Mouse (Mus musculus): ENCODE results near the gene Epha7. TPM values are rescaled to one million over a fixed set of nuclear protein-coding genes. Genes with fewer than 3 reads are reported as not detected.

Gene Epha7
- polyA plus RNA-seq, 1 experiment from 2014 or later, result 74.3 TPM

DNA sequence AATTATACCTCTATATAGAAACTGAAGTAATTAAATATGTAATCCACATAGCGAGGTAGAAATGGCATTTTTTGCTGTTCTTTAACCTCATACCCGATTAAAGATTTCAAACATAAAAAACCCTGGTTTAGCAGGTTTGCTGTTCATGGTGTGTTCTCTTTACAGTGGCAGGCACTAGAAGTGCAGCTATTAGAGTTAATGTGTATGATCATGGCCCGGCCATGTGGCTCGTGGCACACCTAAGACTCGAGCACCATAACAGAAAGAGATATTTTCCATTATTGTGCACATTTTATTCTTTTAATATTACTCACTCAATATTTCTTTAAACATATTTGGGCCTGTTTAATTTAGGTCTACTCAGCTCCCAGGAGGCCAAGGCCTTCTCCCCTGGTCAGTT, 76.7 kb downstream of the Epha7 start:
- no peak overlapping the region for H3K9ac ChIP-seq (ENCODE audit: low read length)
- no peaks in the 10 kb centered on the region for H3K9me3 ChIP-seq (ENCODE audit: control insufficient read depth, low read length)
- no peaks in the 10 kb centered on the region for H3K4me1 ChIP-seq (ENCODE audit: control insufficient read depth, insufficient read depth, low read length)
- H3K27me3 ChIP-seq (ENCODE audit: control insufficient read depth, insufficient read depth, low read length), result no peaks in the 10 kb centered on the region
- no peak overlapping the region for H3K27ac ChIP-seq (ENCODE audit: low read depth, low read length)
- H3K36me3 ChIP-seq (ENCODE audit: control insufficient read depth, insufficient read depth, low read length), result no peaks in the 10 kb centered on the region
- no peak for ATAC-seq (ENCODE audit: low FRiP score)
- no peak for DNase-seq (ENCODE audit: low spot score, missing footprints)
- no peak overlapping the region for H3K4me2 ChIP-seq
- WGBS, result 93% methylated on average over 5 of the region's 5 CpGs
- no peak overlapping the region for H3K4me3 ChIP-seq (ENCODE audit: low read depth, low read length)

GRCm38 (mm10) chr4:28890102-28890501, 77.2 kb downstream of the Epha7 start:
- 79% methylated on average over 3 of the region's 3 CpGs for WGBS
- no peak overlapping the region for H3K4me2 ChIP-seq
- H3K27ac ChIP-seq (ENCODE audit: low read depth, low read length), result no peak overlapping the region

GRCm38 (mm10) chr4:28895480-28895879, 82.5 kb downstream of the Epha7 start:
- Histone ChIP-seq H3K9ac (ENCODE audit: low read length) (no peak overlapping the region), H3K36me3 (ENCODE audit: control insufficient read depth, insufficient read depth, low read length) (no peaks in the 10 kb centered on the region), H3K27me3 (ENCODE audit: control insufficient read depth, insufficient read depth, low read length) (no peaks in the 10 kb centered on the region), H3K4me3 (ENCODE audit: low read depth, low read length) (no peak overlapping the region), H3K27ac (ENCODE audit: low read depth, low read length) (no peak overlapping the region), H3K9me3 (ENCODE audit: control insufficient read depth, low read length) (no peaks in the 10 kb centered on the region), H3K4me2 (no peak overlapping the region), H3K4me1 (ENCODE audit: control insufficient read depth, insufficient read depth, low read length) (no peaks in the 10 kb centered on the region)
- DNase-seq (ENCODE audit: low spot score, missing footprints) (no peak), ATAC-seq (ENCODE audit: low FRiP score) (no peak)
- WGBS, result 91% methylated on average over 7 of the region's 7 CpGs

More at GRCm38 (mm10) chr4:28890102-28890501, 77.2 kb downstream of the Epha7 start:
- no peak overlapping the region for H3K4me3 ChIP-seq (ENCODE audit: low read depth, low read length)
- ATAC-seq (ENCODE audit: low FRiP score), result no peak
- no peak overlapping the region for H3K9ac ChIP-seq (ENCODE audit: low read length)
- H3K9me3 ChIP-seq (ENCODE audit: control insufficient read depth, low read length), result no peaks in the 10 kb centered on the region
- DNase-seq (ENCODE audit: low spot score, missing footprints), result no peak
- H3K4me1 ChIP-seq (ENCODE audit: control insufficient read depth, insufficient read depth, low read length), result no peaks in the 10 kb centered on the region
- H3K36me3 ChIP-seq (ENCODE audit: control insufficient read depth, insufficient read depth, low read length), result no peaks in the 10 kb centered on the region
- H3K27me3 ChIP-seq (ENCODE audit: control insufficient read depth, insufficient read depth, low read length), result no peaks in the 10 kb centered on the region

- DNase-seq (ENCODE audit: low spot score, missing footprints), result no peak
- 87% methylated on average over 4 of the region's 4 CpGs for WGBS
- no peak overlapping the region for H3K4me2 ChIP-seq
- H3K27ac ChIP-seq (ENCODE audit: low read depth, low read length), result no peak overlapping the region
- ATAC-seq (ENCODE audit: low FRiP score), result no peak
- H3K9ac ChIP-seq (ENCODE audit: low read length), result no peak overlapping the region
- no peaks in the 10 kb centered on the region for H3K9me3 ChIP-seq (ENCODE audit: control insufficient read depth, low read length)
- H3K27me3 ChIP-seq (ENCODE audit: control insufficient read depth, insufficient read depth, low read length), result no peaks in the 10 kb centered on the region
- no peaks in the 10 kb centered on the region for H3K4me1 ChIP-seq (ENCODE audit: control insufficient read depth, insufficient read depth, low read length)
- no peaks in the 10 kb centered on the region for H3K36me3 ChIP-seq (ENCODE audit: control insufficient read depth, insufficient read depth, low read length)
- H3K4me3 ChIP-seq (ENCODE audit: low read depth, low read length), result no peak overlapping the region
Observed at GRCm38 (mm10) chr4:28899373-28899772, 86.4 kb downstream of the Epha7 start.

GRCm38 (mm10) chr4:28899783-28900182, 86.9 kb downstream of the Epha7 start:
- H3K27ac ChIP-seq (ENCODE audit: low read depth, low read length), result no peak overlapping the region
- H3K9ac ChIP-seq (ENCODE audit: low read length), result no peak overlapping the region
- no peaks in the 10 kb centered on the region for H3K4me1 ChIP-seq (ENCODE audit: control insufficient read depth, insufficient read depth, low read length)
- ATAC-seq (ENCODE audit: low FRiP score) (no peak), DNase-seq (ENCODE audit: low spot score, missing footprints) (no peak)
- H3K4me3 ChIP-seq (ENCODE audit: low read depth, low read length), result no peak overlapping the region
- no peaks in the 10 kb centered on the region for H3K27me3 ChIP-seq (ENCODE audit: control insufficient read depth, insufficient read depth, low read length)
- H3K4me2 ChIP-seq, result no peak overlapping the region
- 95% methylated on average over 11 of the region's 11 CpGs for WGBS
- no peaks in the 10 kb centered on the region for H3K9me3 ChIP-seq (ENCODE audit: control insufficient read depth, low read length)
- no peaks in the 10 kb centered on the region for H3K36me3 ChIP-seq (ENCODE audit: control insufficient read depth, insufficient read depth, low read length)

DNA sequence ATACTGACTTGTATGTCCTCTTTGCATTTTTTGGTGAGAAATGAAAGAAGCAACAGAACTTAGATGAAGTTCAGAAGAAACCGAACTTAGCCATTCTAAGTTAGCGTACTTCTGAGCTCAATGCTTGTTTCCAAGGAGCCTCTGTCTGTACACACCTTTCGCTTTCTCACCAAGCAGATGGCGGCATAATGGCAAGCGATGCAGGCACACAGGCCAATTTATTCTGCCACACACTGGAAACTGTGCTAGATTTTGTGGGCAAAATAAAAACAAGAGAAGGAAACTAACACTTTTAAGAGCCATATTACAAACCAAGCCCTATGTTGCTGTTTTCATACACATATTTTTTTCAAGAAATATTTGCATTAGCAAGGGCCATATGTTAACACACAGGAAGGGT, 88.6 kb downstream of the Epha7 start:
- H3K4me2 ChIP-seq, result no peak overlapping the region
- no peaks in the 10 kb centered on the region for H3K9me3 ChIP-seq (ENCODE audit: control insufficient read depth, low read length)
- H3K27me3 ChIP-seq (ENCODE audit: control insufficient read depth, insufficient read depth, low read length), result no peaks in the 10 kb centered on the region
- ATAC-seq (ENCODE audit: low FRiP score) (no peak), DNase-seq (ENCODE audit: low spot score, missing footprints) (no peak)
- no peak overlapping the region for H3K9ac ChIP-seq (ENCODE audit: low read length)
- no peak overlapping the region for H3K4me3 ChIP-seq (ENCODE audit: low read depth, low read length)
- H3K36me3 ChIP-seq (ENCODE audit: control insufficient read depth, insufficient read depth, low read length), result no peaks in the 10 kb centered on the region
- peaks cover 2% of the 10 kb centered on the region; the same call in 1 of the 2 replicates for H3K4me1 ChIP-seq (ENCODE audit: control insufficient read depth, insufficient read depth, low read length)
- no peak overlapping the region for H3K27ac ChIP-seq (ENCODE audit: low read depth, low read length)
- WGBS, result 88% methylated on average over 5 of the region's 5 CpGs

GRCm38 (mm10) chr4:28902004-28902704, 89.2 kb downstream of the Epha7 start:
- 87% methylated on average over 4 of the region's 4 CpGs for WGBS
- H3K27ac ChIP-seq (ENCODE audit: low read depth, low read length), result no peak overlapping the region
- H3K9me3 ChIP-seq (ENCODE audit: control insufficient read depth, low read length), result no peaks in the 10 kb centered on the region
- H3K36me3 ChIP-seq (ENCODE audit: control insufficient read depth, insufficient read depth, low read length), result no peaks in the 10 kb centered on the region
- H3K27me3 ChIP-seq (ENCODE audit: control insufficient read depth, insufficient read depth, low read length), result no peaks in the 10 kb centered on the region
- no peak overlapping the region for H3K4me2 ChIP-seq
- peaks cover 2% of the 10 kb centered on the region; the same call in 1 of the 2 replicates for H3K4me1 ChIP-seq (ENCODE audit: control insufficient read depth, insufficient read depth, low read length)
- no peak for DNase-seq (ENCODE audit: low spot score, missing footprints)
- no peak for ATAC-seq (ENCODE audit: low FRiP score)
- no peak overlapping the region for H3K4me3 ChIP-seq (ENCODE audit: low read depth, low read length)
- H3K9ac ChIP-seq (ENCODE audit: low read length), result no peak overlapping the region

DNA sequence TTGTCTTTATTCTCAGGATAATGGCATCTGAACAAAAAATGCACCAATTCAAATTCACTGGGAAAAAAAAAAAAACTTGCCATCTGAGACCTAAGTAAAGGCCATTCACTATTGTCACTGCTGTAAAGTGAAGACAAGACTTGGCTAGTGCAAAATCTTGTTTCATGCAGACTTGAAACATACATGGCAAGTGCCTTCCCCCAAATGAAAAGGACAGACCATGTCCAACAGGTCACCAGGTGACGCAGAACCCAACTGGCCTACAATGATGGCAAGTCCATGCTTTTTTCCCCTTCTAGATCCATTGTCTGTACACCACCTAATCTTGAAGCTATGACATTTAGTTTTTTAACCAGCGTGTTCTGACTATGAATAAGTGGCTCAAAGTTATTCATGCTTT, 94.1 kb downstream of the Epha7 start:
- H3K27me3 ChIP-seq (ENCODE audit: control insufficient read depth, insufficient read depth, low read length), result no peaks in the 10 kb centered on the region
- DNase-seq (ENCODE audit: low spot score, missing footprints) (no peak), ATAC-seq (ENCODE audit: low FRiP score) (peak; percentile 70)
- H3K9me3 ChIP-seq (ENCODE audit: control insufficient read depth, low read length), result no peaks in the 10 kb centered on the region
- peaks cover 2% of the 10 kb centered on the region; the same call in 1 of the 2 replicates for H3K4me1 ChIP-seq (ENCODE audit: control insufficient read depth, insufficient read depth, low read length)
- H3K4me3 ChIP-seq (ENCODE audit: low read depth, low read length), result no peak overlapping the region
- WGBS, result 77% methylated on average over 2 of the region's 2 CpGs
- H3K4me2 ChIP-seq, result no peak overlapping the region
- H3K9ac ChIP-seq (ENCODE audit: low read length), result no peak overlapping the region
- no peak overlapping the region for H3K27ac ChIP-seq (ENCODE audit: low read depth, low read length)
- H3K36me3 ChIP-seq (ENCODE audit: control insufficient read depth, insufficient read depth, low read length), result no peaks in the 10 kb centered on the region

DNA sequence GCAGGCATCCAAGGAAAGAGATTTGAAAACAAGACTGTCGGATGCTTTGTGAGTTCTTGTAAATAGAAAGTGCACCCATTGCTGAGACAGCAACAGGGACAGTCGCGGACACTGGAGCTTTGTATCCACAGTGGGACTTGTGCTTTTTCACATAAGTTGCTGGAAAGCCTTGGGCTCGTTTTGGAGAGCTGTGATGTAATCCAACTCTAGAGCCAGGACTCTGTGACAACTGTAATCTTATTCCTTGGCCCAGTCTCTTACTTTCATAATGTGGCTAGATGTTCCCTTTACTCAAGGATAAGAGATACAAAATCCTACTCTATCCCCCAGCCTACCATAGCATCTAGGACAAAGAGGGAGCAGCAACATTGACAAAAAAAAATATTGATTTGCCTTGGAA, 97.2 kb downstream of the Epha7 start:
- H3K4me1 ChIP-seq (ENCODE audit: control insufficient read depth, insufficient read depth, low read length), result peaks cover 2% of the 10 kb centered on the region; the same call in 1 of the 2 replicates
- H3K4me3 ChIP-seq (ENCODE audit: low read depth, low read length), result no peak overlapping the region
- no peak for DNase-seq (ENCODE audit: low spot score, missing footprints)
- H3K27me3 ChIP-seq (ENCODE audit: control insufficient read depth, insufficient read depth, low read length), result no peaks in the 10 kb centered on the region
- H3K9ac ChIP-seq (ENCODE audit: low read length), result no peak overlapping the region
- H3K9me3 ChIP-seq (ENCODE audit: control insufficient read depth, low read length), result no peaks in the 10 kb centered on the region
- H3K36me3 ChIP-seq (ENCODE audit: control insufficient read depth, insufficient read depth, low read length), result no peaks in the 10 kb centered on the region
- 82% methylated on average over 4 of the region's 4 CpGs for WGBS
- no peak overlapping the region for H3K4me2 ChIP-seq
- ATAC-seq (ENCODE audit: low FRiP score), result no peak
- H3K27ac ChIP-seq (ENCODE audit: low read depth, low read length), result no peak overlapping the region
